14 mouse cellular contexts compared by ENCODE assay signal in genomic region chr6:134753412-134753811, GRCm38 (mm10). TPM values are rescaled to one million over a fixed set of nuclear protein-coding genes. Genes with fewer than 3 reads are reported as not detected.
A peak's percentile ranks its signal among the peaks of the same experiment; 100 is the strongest.
DNase-seq lines count a peak whose midpoint lies in the region; ATAC-seq lines count a peak whose summit lies in the region.
"Had no signal": no experiment of that assay in that cellular context is flagged by ENCODE, and none has a peak within 500 bp of the region (broad histone marks: within the 10 kb centered on the region; RNA-seq: fewer than 3 reads in every experiment).

No protein-coding gene starts in this region.

- peaks cover 12% of the 10 kb centered on the region for H3K4me1 ChIP-seq in heart, embryonic 12.5 days (replicated peaks)
- no peaks in the 10 kb centered on the region for H3K4me1 ChIP-seq in forebrain, embryonic 14.5 days (ENCODE audit: control insufficient read depth, insufficient read depth, low read length)
- H3K4me1 ChIP-seq: hindbrain, embryonic 13.5 days; neural tube, embryonic 13.5 days had no signal

- no peak overlapping the region for H3K4me2 ChIP-seq in heart, embryonic 12.5 days
- H3K4me2 ChIP-seq in forebrain, embryonic 14.5 days (ENCODE audit: low read length) = no peak overlapping the region
- H3K4me2 ChIP-seq: hindbrain, embryonic 13.5 days; neural tube, embryonic 13.5 days had no signal

- 87% methylated on average over 4 of the region's 4 CpGs for WGBS in heart, embryonic 12.5 days
- 65% methylated on average over 4 of the region's 4 CpGs for WGBS in large intestine, adult 2 months
- 96% methylated on average over 4 of the region's 4 CpGs for WGBS in forebrain, embryonic 14.5 days

- no peaks in the 10 kb centered on the region for H3K9me3 ChIP-seq in heart, embryonic 12.5 days (replicated peaks)
- H3K9me3 ChIP-seq in forebrain, embryonic 14.5 days (replicated peaks; ENCODE audit: control insufficient read depth, low read length) = no peaks in the 10 kb centered on the region
- H3K9me3 ChIP-seq: hindbrain, embryonic 13.5 days; neural tube, embryonic 13.5 days had no signal

- no peak for DNase-seq in heart, postnatal 4 days
- peak; percentile 36 for DNase-seq in WW6 (ENCODE audit: low read depth, low spot score)
- peak; percentile 48 for DNase-seq in large intestine, adult 2 months (ENCODE audit: low read depth, low spot score)
- no peak for DNase-seq in cerebellum, adult 11-12 months
- no peak for DNase-seq in forebrain, embryonic 14.5 days (ENCODE audit: low spot score)
- no peak for DNase-seq in gastrocnemius, adult 18-20 months (ENCODE audit: low spot score)
- DNase-seq: B cell, adult 2 months; cerebellum, postnatal 36 days; right cerebral cortex, adult 18-20 months; thymus, postnatal 25 days had no signal

- peak; percentile 75 for ATAC-seq in heart, embryonic 12.5 days (ENCODE audit: insufficient number of reproducible peaks, low FRiP score)
- ATAC-seq in monocyte, adult 5-6 weeks (replicated peaks; ENCODE audit: insufficient number of reproducible peaks, low FRiP score, low TSS enrichment, poor library complexity, severe bottlenecking) = peak; percentile 57
- ATAC-seq in forebrain, embryonic 14.5 days = no peak; the same call in 1 of the 2 replicates

- no peaks in the 10 kb centered on the region for H3K27me3 ChIP-seq in heart, embryonic 12.5 days (replicated peaks)
- H3K27me3 ChIP-seq in forebrain, embryonic 14.5 days (replicated peaks; ENCODE audit: control insufficient read depth, insufficient read depth, low read length) = no peaks in the 10 kb centered on the region
- H3K27me3 ChIP-seq: hindbrain, embryonic 13.5 days; neural tube, embryonic 13.5 days had no signal

- H3K27ac ChIP-seq in heart, embryonic 12.5 days (ENCODE audit: poor library complexity, severe bottlenecking) = 0 out of 2 replicates have a peak overlapping the region, but pooled peaks have one; percentile 20
- no peak overlapping the region for H3K27ac ChIP-seq in forebrain, embryonic 14.5 days (ENCODE audit: low read depth, low read length)
- H3K27ac ChIP-seq: hindbrain, embryonic 13.5 days; neural tube, embryonic 13.5 days had no signal

- H3K36me3 ChIP-seq in heart, embryonic 12.5 days = peaks cover 38% of the 10 kb centered on the region
- H3K36me3 ChIP-seq in forebrain, embryonic 14.5 days (ENCODE audit: control insufficient read depth, insufficient read depth, low read length) = no peaks in the 10 kb centered on the region; the same call in 1 of the 2 replicates
- H3K36me3 ChIP-seq: hindbrain, embryonic 13.5 days had no signal

- no peak overlapping the region for H3K9ac ChIP-seq in heart, embryonic 12.5 days
- H3K9ac ChIP-seq in forebrain, embryonic 14.5 days (ENCODE audit: low read length) = no peak overlapping the region
- H3K9ac ChIP-seq: hindbrain, embryonic 13.5 days; neural tube, embryonic 13.5 days had no signal

- no peak overlapping the region for H3K4me3 ChIP-seq in heart, embryonic 12.5 days
- no peak overlapping the region for H3K4me3 ChIP-seq in forebrain, embryonic 14.5 days (ENCODE audit: low read depth, low read length)
- H3K4me3 ChIP-seq: hindbrain, embryonic 13.5 days; neural tube, embryonic 13.5 days had no signal

RNA-seq across cellular contexts. Expression of gene Dusp16, which starts 39.0 kb away (rescaled TPM):
- polyA plus RNA-seq in heart, embryonic 12.5 days (2016; fragmentation: Nextera tagmentation; extraction: Ambion mirVana) = 21.8 and 24.9 TPM in 2 replicates
- 10 to 100 TPM; 32.4 to 34.9 TPM for total RNA-seq in heart, postnatal 4 days (2021)
- 9.3 and 22.1 TPM in 2 replicates for polyA plus RNA-seq in large intestine, adult 2 months (2012; rRNA removed)
- total RNA-seq in monocyte, adult 5-6 weeks (2017) = 234 to 312 TPM (median 310 TPM) in 3 replicates
- polyA plus RNA-seq in forebrain, embryonic 14.5 days (2014; fragmentation: Nextera tagmentation; extraction: Ambion mirVana) = 9.3 and 9.4 TPM in 2 replicates
- total RNA-seq in gastrocnemius, adult 18-20 months (2021) = 10 to 100 TPM; 12.2 to 16.7 TPM

Comparison
In these comparisons a context has a peak if more than half of its experiments do, and no peak if none do; other contexts are left out.
1. DNase-seq: peak in WW6 (single experiment) and large intestine, adult 2 months (single experiment); none in heart, postnatal 4 days (single experiment), cerebellum, adult 11-12 months (single experiment), forebrain, embryonic 14.5 days (single experiment) and gastrocnemius, adult 18-20 months (single experiment).